Mouse (Mus musculus): ENCODE data around the gene Sema5b.

GRCm38 (mm10) chr16:35555596-35556482, 14.9 kb downstream of the Sema5b start:
- no peak for TF ChIP-seq CTCF (IDR thresholded peaks at IDR 0.05; ENCODE audit: low read depth)
- TF ChIP-seq EP300 (IDR thresholded peaks at IDR 0.05; ENCODE audit: low read depth) = no peak

Measured in liver, embryonic 14.5 days (tissue).